Mouse (Mus musculus) testis, adult 2 months (tissue): ENCODE measurements around the gene Pax5. TPM values are rescaled to one million over a fixed set of nuclear protein-coding genes. Genes with fewer than 3 reads are reported as not detected.

Experiments
- H3K27ac ChIP-seq: fragments of 200-500 bp; 2 replicates; pipeline ENCODE4 v1.5.1; 2012; ENCODE audit warnings: low read depth, low read length; ENCODE audit not compliant: control insufficient read depth, insufficient read depth
- H3K27me3 ChIP-seq: fragments of 200-500 bp; 2 replicates; pipeline ENCODE4 v1.6.1; 2012; ENCODE audit warnings: mild to moderate bottlenecking, low read length, moderate library complexity; ENCODE audit not compliant: control insufficient read depth, insufficient read depth
- H3K36me3 ChIP-seq: fragments of 200-500 bp; 2 replicates; pipeline ENCODE4 v1.6.1; 2012; ENCODE audit warnings: mild to moderate bottlenecking, low read length; ENCODE audit not compliant: control insufficient read depth, insufficient read depth
- H3K4me1 ChIP-seq: fragments of 200-500 bp; 2 replicates; pipeline ENCODE4 v1.6.1; 2012; ENCODE audit warnings: low read length; ENCODE audit not compliant: control insufficient read depth, insufficient read depth
- H3K4me3 ChIP-seq: fragments of 200-500 bp; 2 replicates; pipeline ENCODE4 v1.5.1; 2012; ENCODE audit warnings: low read depth, mild to moderate bottlenecking, low read length, moderate library complexity, mixed read lengths; ENCODE audit not compliant: control insufficient read depth
- CTCF ChIP-seq: fragments of 200-500 bp; IDR thresholded peaks from 2 replicates; pipeline ENCODE4 v1.5.1; 2012; ENCODE audit warnings: low read depth, mild to moderate bottlenecking, inconsistent platforms, low read length, moderate library complexity; ENCODE audit not compliant: control insufficient read depth, insufficient read depth, insufficient replicate concordance
- POLR2A ChIP-seq: fragments of 200-500 bp; IDR thresholded peaks from 2 replicates; pipeline ENCODE4 v1.6.1; 2012; ENCODE audit warnings: low read depth, mild to moderate bottlenecking, inconsistent platforms, low read length, moderate library complexity; ENCODE audit not compliant: control insufficient read depth
- polyA plus RNA-seq: library from polyadenylated mRNA; depleted of rRNA; stranded (reverse); fragments of >200 nt; gene quantifications from 2 replicates; pipeline ENCODE4 v1.2.3, GENCODE M21; 2012

The Pax5 gene
- polyA plus RNA-seq, 1 experiment = 50.1 TPM

- no peaks in the 10 kb centered on the region for H3K36me3 ChIP-seq
- no peaks in the 10 kb centered on the region for H3K27me3 ChIP-seq
- H3K27ac ChIP-seq = no peak overlapping the region
- no peak overlapping the region for H3K4me3 ChIP-seq
- TF ChIP-seq POLR2A (no peak), CTCF (no peak)
- H3K4me1 ChIP-seq = no peaks in the 10 kb centered on the region
Observed at GRCm38 (mm10) chr4:44614066-44614667, 96.1 kb downstream of the Pax5 start.

- H3K4me3 ChIP-seq = no peak overlapping the region
- H3K27ac ChIP-seq = no peak overlapping the region
- H3K4me1 ChIP-seq = no peaks in the 10 kb centered on the region
- TF ChIP-seq CTCF = no peak
- TF ChIP-seq POLR2A = no peak
- H3K27me3 ChIP-seq = no peaks in the 10 kb centered on the region
- H3K36me3 ChIP-seq = no peaks in the 10 kb centered on the region
Observed at GRCm38 (mm10) chr4:44612392-44612791, 97.9 kb downstream of the Pax5 start.

GRCm38 (mm10) chr4:44605453-44605852 is 104.8 kb downstream of the Pax5 start:
- Histone ChIP-seq H3K27ac (no peak overlapping the region), H3K4me3 (no peak overlapping the region), H3K36me3 (no peaks in the 10 kb centered on the region), H3K27me3 (no peaks in the 10 kb centered on the region), H3K4me1 (no peaks in the 10 kb centered on the region)
- TF ChIP-seq CTCF (no peak), POLR2A (no peak)

- Histone ChIP-seq H3K4me3 (no peak overlapping the region), H3K36me3 (no peaks in the 10 kb centered on the region), H3K4me1 (no peaks in the 10 kb centered on the region), H3K27ac (no peak overlapping the region), H3K27me3 (no peaks in the 10 kb centered on the region)
- TF ChIP-seq CTCF (no peak), POLR2A (no peak)
Observed at GRCm38 (mm10) chr4:44602257-44602801, 108.0 kb downstream of the Pax5 start.

- Histone ChIP-seq H3K36me3 (no peaks in the 10 kb centered on the region), H3K4me1 (no peaks in the 10 kb centered on the region), H3K27me3 (no peaks in the 10 kb centered on the region), H3K27ac (no peak overlapping the region), H3K4me3 (no peak overlapping the region)
- no peak for TF ChIP-seq POLR2A
- no peak for TF ChIP-seq CTCF
Observed at GRCm38 (mm10) chr4:44601370-44601769, 108.9 kb downstream of the Pax5 start.

GRCm38 (mm10) chr4:44600875-44601274 is 109.4 kb downstream of the Pax5 start:
- Histone ChIP-seq H3K36me3 (no peaks in the 10 kb centered on the region), H3K4me3 (no peak overlapping the region), H3K27me3 (no peaks in the 10 kb centered on the region), H3K27ac (no peak overlapping the region), H3K4me1 (no peaks in the 10 kb centered on the region)
- TF ChIP-seq POLR2A = no peak
- TF ChIP-seq CTCF = no peak

- Histone ChIP-seq H3K36me3 (no peaks in the 10 kb centered on the region), H3K4me1 (no peaks in the 10 kb centered on the region), H3K27me3 (no peaks in the 10 kb centered on the region), H3K27ac (no peak overlapping the region), H3K4me3 (no peak overlapping the region)
- TF ChIP-seq POLR2A (no peak), CTCF (no peak)
Observed at GRCm38 (mm10) chr4:44597965-44598364, 112.3 kb downstream of the Pax5 start.

- TF ChIP-seq POLR2A (no peak), CTCF (no peak)
- H3K36me3 ChIP-seq = no peaks in the 10 kb centered on the region
- no peak overlapping the region for H3K27ac ChIP-seq
- H3K4me3 ChIP-seq = no peak overlapping the region
- H3K4me1 ChIP-seq = no peaks in the 10 kb centered on the region
- H3K27me3 ChIP-seq = no peaks in the 10 kb centered on the region
Observed at GRCm38 (mm10) chr4:44593091-44593490, 117.2 kb downstream of the Pax5 start.
